Mouse (Mus musculus) B cell, adult 67 days (primary cell): ENCODE measurements around the gene Prpf4. TPM values are rescaled to one million over a fixed set of nuclear protein-coding genes. Genes with fewer than 3 reads are reported as not detected.

ENCODE experiments used
- total RNA-seq, 2 experiments: library from RNA; stranded (reverse); gene quantifications; 4 replicates each; pipeline ENCODE4 v1.2.4; 2023

The Prpf4 gene
- total RNA-seq, result 10 to 100 TPM; 27.2 to 27.4 TPM

DNA sequence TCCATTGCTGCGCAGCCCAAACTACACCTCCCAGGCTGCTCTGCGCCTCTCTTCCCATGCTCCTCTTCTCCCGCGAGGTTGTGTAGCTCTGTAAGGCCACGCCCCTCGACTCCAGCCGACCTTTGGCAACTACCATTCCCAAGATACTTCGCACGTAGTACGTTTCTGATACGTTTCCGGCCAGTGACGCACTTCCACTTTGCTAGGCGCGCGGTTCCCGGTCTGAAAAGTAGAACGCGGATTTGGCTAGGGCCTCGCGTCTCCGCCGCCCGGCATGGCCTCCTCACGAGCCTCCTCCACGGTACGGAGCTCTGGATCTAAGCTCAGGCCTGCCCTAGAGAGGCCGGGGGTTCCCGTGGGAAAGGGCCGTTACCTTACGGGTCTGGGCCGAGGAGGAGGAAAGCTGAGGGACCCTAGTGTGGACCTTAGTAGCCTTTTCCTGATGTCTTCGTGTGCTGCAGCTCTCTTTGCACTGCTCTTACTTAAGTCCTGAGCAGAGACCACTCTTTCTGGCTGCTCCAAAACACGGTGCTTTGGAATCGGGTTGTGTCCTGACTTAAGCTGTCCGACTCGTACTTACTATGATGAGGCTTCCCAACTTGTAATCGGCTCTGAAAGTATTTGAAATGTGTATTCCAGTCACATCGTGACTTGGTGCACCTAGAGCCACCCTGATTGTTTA lies at the start of gene Prpf4, which contains the start of gene Cdc26:
Gene Prpf4 (plus strand): TSS at position 197 of the 682 bp plus-strand sequence.
Gene Cdc26 (minus strand): TSS at position 42 of the 682 bp plus-strand sequence.

DNA sequence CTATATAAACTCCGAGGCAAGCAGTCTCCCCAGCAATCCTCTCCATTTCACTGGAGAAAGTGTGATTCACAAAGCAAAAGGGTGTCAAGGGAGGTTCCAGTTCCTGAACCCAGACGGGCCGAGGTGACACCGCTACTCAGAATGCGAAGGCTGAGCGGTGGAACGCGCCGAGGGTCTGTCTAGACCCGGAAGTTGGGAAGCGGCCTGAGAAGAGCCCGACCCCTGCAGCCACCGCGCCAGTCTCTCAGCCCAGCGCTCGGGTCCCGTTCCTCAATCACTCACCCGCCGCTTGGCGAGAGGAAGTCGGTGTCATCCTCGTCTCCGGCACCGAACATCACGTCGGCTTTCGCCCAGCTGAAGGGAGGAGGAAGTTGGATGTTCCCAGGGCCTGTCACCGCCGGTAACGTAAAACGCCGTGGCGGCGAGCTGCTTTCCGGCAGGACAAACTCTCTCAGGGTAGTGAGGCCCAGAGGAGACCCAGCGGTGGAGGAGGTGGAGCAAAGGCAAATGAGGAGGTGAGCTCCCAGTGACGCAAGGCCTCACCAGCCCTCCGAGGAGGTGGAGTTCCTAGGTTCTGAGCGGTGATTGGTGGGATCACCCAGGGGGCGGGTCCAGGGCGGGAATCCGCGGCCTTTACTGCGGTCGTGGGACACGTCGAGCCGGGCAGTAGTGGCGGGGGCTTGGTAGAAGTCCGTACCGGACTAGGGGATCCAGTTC lies 48.4 kb upstream of the Prpf4 start, which contains the start of the genes Fkbp15 and Slc31a1:
Gene Fkbp15 (minus strand): TSS at position 461 of the 717 bp plus-strand sequence.
Gene Slc31a1 (plus strand): TSS at position 640 of the 717 bp plus-strand sequence.

DNA sequence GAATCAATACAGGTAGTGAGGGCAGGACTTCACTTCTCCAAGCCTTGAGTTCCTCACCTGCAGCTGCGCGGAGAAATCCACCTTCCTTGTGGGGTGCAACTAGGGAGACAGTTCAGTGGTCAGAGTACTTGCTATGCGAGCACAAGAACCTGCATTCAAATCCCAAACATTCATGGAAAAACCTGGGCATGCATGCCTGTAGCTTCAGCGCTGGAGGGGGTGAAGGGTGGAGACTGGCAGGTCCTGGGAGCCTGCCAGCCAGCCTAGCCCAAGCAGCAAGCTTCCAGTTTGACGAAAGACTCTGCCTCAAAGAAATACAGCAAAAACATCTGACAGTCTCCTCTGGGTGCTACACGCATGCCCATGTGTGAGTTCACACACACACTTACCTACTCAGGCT lies 26.5 kb downstream of the Prpf4 start, which contains the start of gene Rnf183:
Gene Rnf183 (minus strand): TSS at position 172 of the 400 bp plus-strand sequence.

DNA sequence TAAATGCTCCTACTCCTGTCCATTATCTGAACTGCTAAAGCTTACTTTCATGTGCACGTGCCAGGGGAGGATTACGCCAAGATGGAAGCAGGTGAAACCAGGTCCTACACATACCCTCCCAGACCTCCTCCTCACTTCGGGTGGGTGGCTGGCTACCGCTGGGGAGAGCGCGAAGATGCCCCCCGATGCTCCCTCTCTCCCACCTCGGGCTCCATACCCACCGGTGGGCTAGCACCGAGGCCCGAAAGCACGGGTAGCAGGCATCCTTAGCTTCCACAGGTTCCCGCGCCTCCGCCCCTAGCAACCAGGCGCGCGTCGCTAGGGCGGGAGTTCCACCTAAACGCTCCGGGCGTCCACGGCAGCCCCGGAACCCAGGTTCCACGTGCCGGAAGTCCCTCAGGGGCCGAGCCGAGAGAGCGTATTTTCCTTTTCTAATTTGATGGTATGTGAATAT lies 62.0 kb downstream of the Prpf4 start, which contains the start of gene Wdr31:
Gene Wdr31 (minus strand): TSS at position 299 of the 454 bp plus-strand sequence.

Other genes with a start within 250 kb of the Prpf4 start
- gene Zfp37, start 177.8 kb upstream of the Prpf4 start, total RNA-seq, result not detected
- gene Slc31a2, start 146.2 kb upstream of the Prpf4 start, total RNA-seq, result 1 to 10 TPM; 5.8 to 6.2 TPM
- gene Fkbp15, start 48.2 kb upstream of the Prpf4 start, total RNA-seq, result 100 to 1,000 TPM; 102 to 118 TPM
- gene Slc31a1, start 48.1 kb upstream of the Prpf4 start, total RNA-seq, result 10 to 100 TPM in 1 of 2 experiments, 1 to 10 TPM in 1; 9.8 to 11.0 TPM
- 10 to 100 TPM; 60.6 to 61.7 TPM for gene Cdc26, start 155 bp upstream of the Prpf4 start, total RNA-seq
- not detected for gene Rnf183, start 26.5 kb downstream of the Prpf4 start, total RNA-seq
- not detected for gene Wdr31, start 62.1 kb downstream of the Prpf4 start, total RNA-seq
- gene Bspry, start 71.3 kb downstream of the Prpf4 start, total RNA-seq, result 10 to 100 TPM in 1 of 2 experiments, 1 to 10 TPM in 1; 9.4 to 11.9 TPM
- 1 to 10 TPM; 1.5 to 1.7 TPM for gene Hdhd3, start 94.7 kb downstream of the Prpf4 start, total RNA-seq
- gene Alad, start 111.1 kb downstream of the Prpf4 start, total RNA-seq, result 10 to 100 TPM; 19.8 to 20.6 TPM
- 10 to 100 TPM; 20.7 to 27.0 TPM for gene Pole3, start 116.3 kb downstream of the Prpf4 start, total RNA-seq
- under 1 TPM; 0.30 to 0.81 TPM for gene 4933430I17Rik, start 116.6 kb downstream of the Prpf4 start, total RNA-seq
- 10 to 100 TPM; 31.9 to 33.9 TPM for gene Rgs3, start 151.1 kb downstream of the Prpf4 start, total RNA-seq